Mouse (Mus musculus): ENCODE measurements around the gene Mylk.

GRCm38 (mm10) chr16:34958667-34959066 is 213.7 kb downstream of the Mylk start:
- TF ChIP-seq POLR2A (IDR thresholded peaks at IDR 0.05; ENCODE audit: borderline replicate concordance, extremely low read depth, low read depth, low read length) (no peak), CTCF (IDR thresholded peaks at IDR 0.05; ENCODE audit: insufficient read depth, low read length) (no peak)
